In genomic region chr10:128204941-128205340, GRCm38 (mm10) we compare ENCODE assay signal across 19 mouse cellular contexts. TPM values are rescaled to one million over a fixed set of nuclear protein-coding genes. Genes with fewer than 3 reads are reported as not detected.
"Had no signal": no experiment of that assay in that cellular context is flagged by ENCODE, and none has a peak within 500 bp of the region (broad histone marks: within the 10 kb centered on the region; RNA-seq: fewer than 3 reads in every experiment).

No protein-coding gene starts in this region.

- ATAC-seq: intestine, postnatal 0 days; midbrain, embryonic 16.5 days had no signal

- H3K9ac ChIP-seq: neural tube, embryonic 13.5 days; stomach, embryonic 15.5 days had no signal

- H3K4me3 ChIP-seq: midbrain, embryonic 12.5 days; neural tube, embryonic 13.5 days; stomach, embryonic 15.5 days had no signal

- H3K27ac ChIP-seq: kidney, postnatal 0 days; midbrain, embryonic 12.5 days; neural tube, embryonic 13.5 days; stomach, embryonic 15.5 days had no signal

- H3K9me3 ChIP-seq: midbrain, embryonic 12.5 days; neural tube, embryonic 13.5 days; stomach, embryonic 15.5 days had no signal

- DNase-seq: kidney, adult 9 months; kidney, postnatal 36 days; layer of hippocampus, adult 9-11 months; layer of hippocampus, postnatal 36 days; lung, postnatal 4 days; right cerebral cortex, postnatal 14 days; thymus, postnatal 36 days had no signal

- H3K4me2 ChIP-seq: midbrain, embryonic 12.5 days; neural tube, embryonic 13.5 days; stomach, embryonic 15.5 days had no signal

- H3K27me3 ChIP-seq: midbrain, embryonic 12.5 days; neural tube, embryonic 13.5 days; stomach, embryonic 15.5 days had no signal

- H3K4me1 ChIP-seq: midbrain, embryonic 12.5 days; neural tube, embryonic 13.5 days; stomach, embryonic 15.5 days had no signal

RNA-seq across cellular contexts. Expression of gene Mip, which starts 20.7 kb away (rescaled TPM):
- total RNA-seq: layer of hippocampus, adult 18-20 months; layer of hippocampus, postnatal 36 days; left cerebral cortex, adult 8-10 months; left cerebral cortex, postnatal 36 days had no signal
- polyA plus RNA-seq: intestine, postnatal 0 days; kidney, postnatal 0 days; lung, embryonic 16.5 days; neural tube, embryonic 13.5 days; spleen, adult 2 months; stomach, embryonic 15.5 days; thymus, postnatal 0 days had no signal
